Mouse (Mus musculus) forebrain, postnatal 0 days (tissue): ENCODE results near the gene C2cd3. TPM values are rescaled to one million over a fixed set of nuclear protein-coding genes. Genes with fewer than 3 reads are reported as not detected.

Experiments used
- ATAC-seq: fragments of 200-750 bp; cut with Nextera tagmentation; 2 replicates; pipeline ENCODE4 v1.8.0; 2017; ENCODE audit warnings: mild to moderate bottlenecking, moderate library complexity
- DNase-seq: peaks from one replicate; pipeline ENCODE4 v3.0.0-alpha.2; 2015
- H3K27ac ChIP-seq: fragments of 300-500 bp; sonication (generic); 2 replicates; pipeline ENCODE4 v1.5.1; 2014; ENCODE audit warnings: low read depth, mild to moderate bottlenecking, antibody characterized with exemption, low read length, moderate library complexity, mixed read lengths
- H3K27me3 ChIP-seq: fragments of 300-500 bp; sonication (generic); 2 replicates; pipeline ENCODE4 v1.6.1; 2014; ENCODE audit warnings: mild to moderate bottlenecking, low read length, mixed read lengths; ENCODE audit not compliant: insufficient read depth
- H3K36me3 ChIP-seq: fragments of 300-500 bp; sonication (generic); 2 replicates; pipeline ENCODE4 v1.6.1; 2014; ENCODE audit warnings: mild to moderate bottlenecking, moderate library complexity; ENCODE audit not compliant: insufficient read depth
- H3K4me1 ChIP-seq: fragments of 300-500 bp; sonication (generic); 2 replicates; pipeline ENCODE4 v1.6.1; 2014; ENCODE audit warnings: antibody characterized with exemption; ENCODE audit not compliant: insufficient read depth
- H3K4me2 ChIP-seq: fragments of 300-500 bp; sonication (generic); 2 replicates; pipeline ENCODE4 v1.6.1; 2014; ENCODE audit warnings: low read depth, mild to moderate bottlenecking, moderate library complexity
- H3K4me3 ChIP-seq: fragments of 300-500 bp; sonication (generic); 2 replicates; pipeline ENCODE4 v1.5.1; 2014; ENCODE audit warnings: low read depth, low read length, mixed read lengths
- H3K9ac ChIP-seq: fragments of 300-500 bp; sonication (generic); 2 replicates; pipeline ENCODE4 v1.6.1; 2014; ENCODE audit warnings: mild to moderate bottlenecking
- H3K9me3 ChIP-seq: fragments of 300-500 bp; sonication (generic); 2 replicates; pipeline ENCODE4 v1.6.1; 2016; ENCODE audit warnings: low read length
- CTCF ChIP-seq: sonication (generic); IDR thresholded peaks from 2 replicates; pipeline ENCODE4 v1.5.1; 2016; ENCODE audit warnings: antibody characterized with exemption, control low read depth, low read depth
- WGBS: fragments of 180-500 bp; shearing (Covaris S2); extraction: QIAGEN DNeasy Blood & Tissue Kit; methylation state at CpG from one replicate; pipeline ENCODE4 v1.1.7; 2014; 5-methylcytosine and 5-hydroxymethylcytosine counted together
- polyA plus RNA-seq: library from polyadenylated mRNA; unstranded; fragments of >200 nt; fragmentation: Nextera tagmentation; extraction: Ambion mirVana; gene quantifications from 2 replicates; pipeline ENCODE4 v1.2.1, GENCODE M21; 2015
- total RNA-seq: library from RNA; depleted of rRNA; stranded (reverse); fragments of >200 nt; gene quantifications from 2 replicates; pipeline ENCODE4 v1.2.3, GENCODE M21; 2014

Gene C2cd3
- total and polyA plus RNA-seq, 2 experiments from 2014 or later, result 8.9 to 21.8 TPM

- H3K27ac ChIP-seq, result no peak overlapping the region
- H3K4me1 ChIP-seq, result peaks cover 20% of the 10 kb centered on the region
- DNase-seq (peak; percentile 16), ATAC-seq (no peak)
- peak overlapping the region; percentile 61 for H3K4me2 ChIP-seq
- peak overlapping the region; percentile 37; the same call in 1 of the 2 replicates for H3K9ac ChIP-seq
- no peaks in the 10 kb centered on the region for H3K27me3 ChIP-seq
- no peaks in the 10 kb centered on the region for H3K9me3 ChIP-seq
- 4% methylated on average over 36 of the region's 36 CpGs for WGBS
- no peaks in the 10 kb centered on the region for H3K36me3 ChIP-seq
- no peak for TF ChIP-seq CTCF
- peak overlapping the region; percentile 37 for H3K4me3 ChIP-seq
These were observed 120.5 kb downstream of the C2cd3 start for GRCm38 (mm10) chr7:100492391-100493116.

DNA sequence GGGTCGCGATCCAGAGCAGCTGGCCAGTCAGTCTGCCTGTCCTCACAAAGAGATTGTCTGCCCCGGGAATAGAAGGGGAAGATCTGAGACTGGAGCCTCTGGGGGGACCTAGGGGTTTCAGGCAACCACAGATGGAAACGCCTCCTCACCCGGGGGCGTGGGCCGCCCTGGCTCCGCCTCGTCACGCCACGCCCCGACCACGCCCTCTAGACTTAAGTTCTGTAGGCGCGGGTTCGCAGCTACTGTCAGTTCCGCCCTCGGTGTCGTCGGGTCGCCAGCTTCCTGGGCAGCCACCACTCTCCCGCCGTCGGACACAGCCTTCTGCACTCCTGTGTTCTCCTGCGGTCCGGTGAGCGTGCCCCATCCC lies 121.1 kb downstream of the C2cd3 start, which contains the start of gene Ucp2:
TSS of gene Ucp2 (plus strand) at position 221 of the 367 bp plus-strand sequence.
- Histone ChIP-seq H3K9me3 (no peaks in the 10 kb centered on the region), H3K27me3 (no peaks in the 10 kb centered on the region), H3K36me3 (no peaks in the 10 kb centered on the region), H3K4me3 (peak within 1 kb of the TSS; percentile 37), H3K4me1 (peaks cover 20% of the 10 kb centered on the region), H3K9ac (peak within 1 kb of the TSS; percentile 37; the same call in 1 of the 2 replicates), H3K27ac (peak within 1 kb of the TSS; percentile 21; the same call in 1 of the 2 replicates), H3K4me2 (peak within 1 kb of the TSS; percentile 61)
- DNase-seq (peak; percentile 29), ATAC-seq (no peak)
- no peak for TF ChIP-seq CTCF
- WGBS, result 1% methylated on average over 26 of the region's 27 CpGs

DNA sequence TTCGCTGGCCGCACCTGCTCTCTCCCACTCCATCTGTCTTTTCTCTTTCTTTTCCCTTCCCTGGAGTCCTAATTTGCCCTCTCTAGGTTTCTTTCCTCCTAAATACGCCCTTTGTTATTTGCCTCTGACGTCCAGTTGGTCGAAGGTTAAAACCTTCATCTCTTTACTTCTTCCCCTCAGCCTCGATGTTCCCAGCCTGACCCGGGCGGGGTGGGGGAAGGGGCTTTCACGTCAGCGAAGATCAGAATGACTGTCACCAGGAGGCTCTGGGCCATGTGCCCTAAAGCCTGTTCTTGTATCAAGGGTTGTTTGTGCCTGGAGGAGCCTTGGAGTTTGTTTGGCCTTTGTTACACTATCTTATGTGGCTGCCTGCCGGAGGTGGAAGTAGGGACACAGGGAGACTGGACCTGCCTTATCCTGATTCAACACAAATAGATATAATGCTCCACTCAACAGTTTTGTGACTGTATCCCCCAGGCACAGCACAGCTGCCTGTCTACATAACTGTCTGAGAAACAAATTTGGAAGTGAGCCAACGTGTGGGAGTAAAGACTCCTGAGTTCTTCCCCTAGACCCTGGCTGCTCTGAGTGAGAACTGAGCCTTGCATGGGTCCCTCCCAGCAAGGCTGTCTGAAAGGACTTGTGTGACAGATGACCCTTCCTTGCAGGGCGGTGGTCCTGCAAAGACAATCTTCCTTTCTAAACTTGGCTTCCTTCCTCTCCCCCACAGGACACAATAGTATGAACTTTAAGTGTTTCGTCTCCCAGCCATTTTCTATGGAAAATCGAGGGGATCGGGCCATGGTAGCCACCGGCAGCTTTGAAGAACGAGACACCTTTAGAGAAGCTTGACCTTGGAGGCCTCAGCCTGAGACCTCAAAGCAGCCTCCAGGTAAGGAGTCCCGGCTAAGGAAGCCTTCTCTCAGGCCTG lies 121.7 kb downstream of the C2cd3 start:
- H3K4me1 ChIP-seq, result peaks cover 20% of the 10 kb centered on the region
- H3K27ac ChIP-seq, result 0 out of 2 replicates have a peak overlapping the region, but pooled peaks have one; percentile 21
- no peaks in the 10 kb centered on the region for H3K27me3 ChIP-seq
- peak overlapping the region; percentile 61 for H3K4me2 ChIP-seq
- peak overlapping the region; percentile 37 for H3K4me3 ChIP-seq
- DNase-seq (peak; percentile 56), ATAC-seq (no peak)
- 36% methylated on average over 19 of the region's 19 CpGs for WGBS
- 0 out of 2 replicates have a peak overlapping the region, but pooled peaks have one; percentile 37 for H3K9ac ChIP-seq
- TF ChIP-seq CTCF, result no peak
- H3K36me3 ChIP-seq, result no peaks in the 10 kb centered on the region
- H3K9me3 ChIP-seq, result no peaks in the 10 kb centered on the region

DNA sequence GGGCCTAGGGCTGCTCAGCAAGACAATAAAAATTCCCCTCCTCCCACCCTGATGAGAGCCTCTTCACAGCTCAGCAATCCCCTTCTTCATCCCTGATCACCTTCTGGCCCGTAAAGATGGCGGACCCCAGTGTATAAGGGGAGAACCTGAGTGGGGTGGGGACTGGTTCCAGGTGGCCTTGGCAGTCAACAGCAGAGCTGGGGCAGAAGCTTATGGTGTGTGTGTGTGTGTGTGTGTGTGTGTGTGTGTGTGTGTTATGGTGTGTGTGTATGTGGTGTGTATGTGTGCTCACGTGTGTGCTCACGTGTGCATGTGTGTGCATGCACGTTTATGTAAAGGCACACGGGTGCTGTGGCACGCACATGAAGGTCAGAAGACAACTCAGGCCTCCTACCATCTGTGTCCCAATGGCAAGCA lies 122.4 kb downstream of the C2cd3 start:
- ATAC-seq, result no peak
- no peak for TF ChIP-seq CTCF

GRCm38 (mm10) chr7:100495042-100495441 lies 123.0 kb downstream of the C2cd3 start:
- Histone ChIP-seq H3K4me3 (no peak overlapping the region), H3K27ac (peak overlapping the region; percentile 66), H3K4me2 (0 out of 2 replicates have a peak overlapping the region, but pooled peaks have one; percentile 19), H3K9ac (no peak overlapping the region), H3K36me3 (no peaks in the 10 kb centered on the region), H3K27me3 (no peaks in the 10 kb centered on the region), H3K4me1 (peaks cover 20% of the 10 kb centered on the region), H3K9me3 (no peaks in the 10 kb centered on the region)
- no peak for TF ChIP-seq CTCF
- no peak for ATAC-seq
- WGBS, result 50% methylated on average over 8 of the region's 8 CpGs
- no peak for DNase-seq

More for the DNA sequence above, 122.4 kb downstream of the C2cd3 start:
- Histone ChIP-seq H3K4me1 (peaks cover 20% of the 10 kb centered on the region), H3K36me3 (no peaks in the 10 kb centered on the region), H3K27ac (no peak overlapping the region), H3K27me3 (no peaks in the 10 kb centered on the region), H3K9ac (no peak overlapping the region), H3K9me3 (no peaks in the 10 kb centered on the region), H3K4me3 (no peak overlapping the region), H3K4me2 (peak overlapping the region; percentile 61; the same call in 1 of the 2 replicates)
- 90% methylated on average over 7 of the region's 7 CpGs for WGBS
- no peak for DNase-seq

GRCm38 (mm10) chr7:100495581-100496251 lies 123.7 kb downstream of the C2cd3 start:
- Histone ChIP-seq H3K4me1 (peaks cover 20% of the 10 kb centered on the region), H3K9me3 (no peaks in the 10 kb centered on the region)
- 0 out of 2 replicates have a peak, but pooled peaks have one; percentile 11 for TF ChIP-seq CTCF

More at GRCm38 (mm10) chr7:100495581-100496251, 123.7 kb downstream of the C2cd3 start:
- Histone ChIP-seq H3K9ac (peak overlapping the region; percentile 6; the same call in 1 of the 2 replicates), H3K27ac (peak overlapping the region; percentile 66), H3K36me3 (no peaks in the 10 kb centered on the region), H3K4me2 (peak overlapping the region; percentile 19; the same call in 1 of the 2 replicates), H3K4me3 (no peak overlapping the region), H3K27me3 (no peaks in the 10 kb centered on the region)
- WGBS, result 24% methylated on average over 11 of the region's 11 CpGs
- DNase-seq, result peak; percentile 76
- peak; percentile 92 for ATAC-seq
